Mouse (Mus musculus) spleen, adult 2 months (tissue): ENCODE measurements around the gene Slc44a3. TPM values are rescaled to one million over a fixed set of nuclear protein-coding genes. Genes with fewer than 3 reads are reported as not detected.

ENCODE experiments used
- DNase-seq, 2 experiments: peaks; one replicate each; pipeline versions ENCODE4 v3.0.0 to v3.0.0-alpha.2; 2012 to 2021; ENCODE audit warnings: low spot score in 2 of 2, low read depth in 1 of 2
- H3K27ac ChIP-seq: fragments of 200-500 bp; 2 replicates; pipeline ENCODE4 v1.5.1; 2012; ENCODE audit warnings: low read length, inconsistent platforms; ENCODE audit not compliant: insufficient read depth
- H3K27me3 ChIP-seq: fragments of 200-500 bp; 2 replicates; pipeline ENCODE4 v1.6.1; 2012; ENCODE audit warnings: mild to moderate bottlenecking, moderate library complexity, low read length, inconsistent platforms; ENCODE audit not compliant: control insufficient read depth, insufficient read depth
- H3K36me3 ChIP-seq: fragments of 200-500 bp; 2 replicates; pipeline ENCODE4 v1.6.1; 2012; ENCODE audit warnings: mild to moderate bottlenecking, low read length, inconsistent platforms; ENCODE audit not compliant: control insufficient read depth, insufficient read depth
- H3K4me1 ChIP-seq: fragments of 200-500 bp; 2 replicates; pipeline ENCODE4 v1.6.1; 2011; ENCODE audit warnings: inconsistent platforms; ENCODE audit not compliant: control insufficient read depth, insufficient read depth, insufficient read length
- H3K4me3 ChIP-seq: fragments of 200-500 bp; 2 replicates; pipeline ENCODE4 v1.5.1; 2011; ENCODE audit warnings: mild to moderate bottlenecking, inconsistent platforms; ENCODE audit not compliant: insufficient read depth, insufficient read length; ENCODE audit errors: extremely low read depth
- CTCF ChIP-seq: fragments of 200-500 bp; IDR thresholded peaks from 2 replicates; pipeline ENCODE4 v1.5.1; 2011; ENCODE audit warnings: mild to moderate bottlenecking, inconsistent platforms; ENCODE audit not compliant: insufficient read depth, insufficient read length, insufficient replicate concordance; ENCODE audit errors: extremely low read depth
- POLR2A ChIP-seq: fragments of 200-500 bp; IDR thresholded peaks from 2 replicates; pipeline ENCODE4 v1.6.1; 2011; ENCODE audit warnings: low read depth, low read length, inconsistent platforms
- WGBS: fragments of 180-500 bp; shearing (Covaris S2); methylation state at CpG from one replicate; pipeline ENCODE4 v1.1.7; 2018; 5-methylcytosine and 5-hydroxymethylcytosine counted together
- polyA plus RNA-seq: library from polyadenylated mRNA; depleted of rRNA; stranded (reverse); fragments of >200 nt; gene quantifications from 2 replicates; pipeline ENCODE4 v1.2.3, GENCODE M21; 2012

The Slc44a3 gene
- polyA plus RNA-seq, 1 experiment = 0.29 TPM

GRCm38 (mm10) chr3:121483266-121484161 is 48.7 kb downstream of the Slc44a3 start:
- H3K36me3 ChIP-seq = no peaks in the 10 kb centered on the region
- H3K27ac ChIP-seq = no peak overlapping the region
- DNase-seq = no peak
- H3K4me1 ChIP-seq = no peaks in the 10 kb centered on the region
- H3K4me3 ChIP-seq = no peak overlapping the region
- no peaks in the 10 kb centered on the region for H3K27me3 ChIP-seq
- WGBS = 78% methylated on average over 25 of the region's 25 CpGs
- TF ChIP-seq CTCF (no peak), POLR2A (no peak)

GRCm38 (mm10) chr3:121481564-121481963 is 50.6 kb downstream of the Slc44a3 start:
- Histone ChIP-seq H3K27me3 (no peaks in the 10 kb centered on the region), H3K4me1 (no peaks in the 10 kb centered on the region), H3K4me3 (no peak overlapping the region), H3K27ac (no peak overlapping the region), H3K36me3 (no peaks in the 10 kb centered on the region)
- WGBS = 56% methylated on average over 6 of the region's 6 CpGs
- no peak for DNase-seq
- TF ChIP-seq POLR2A (no peak), CTCF (no peak)

DNA sequence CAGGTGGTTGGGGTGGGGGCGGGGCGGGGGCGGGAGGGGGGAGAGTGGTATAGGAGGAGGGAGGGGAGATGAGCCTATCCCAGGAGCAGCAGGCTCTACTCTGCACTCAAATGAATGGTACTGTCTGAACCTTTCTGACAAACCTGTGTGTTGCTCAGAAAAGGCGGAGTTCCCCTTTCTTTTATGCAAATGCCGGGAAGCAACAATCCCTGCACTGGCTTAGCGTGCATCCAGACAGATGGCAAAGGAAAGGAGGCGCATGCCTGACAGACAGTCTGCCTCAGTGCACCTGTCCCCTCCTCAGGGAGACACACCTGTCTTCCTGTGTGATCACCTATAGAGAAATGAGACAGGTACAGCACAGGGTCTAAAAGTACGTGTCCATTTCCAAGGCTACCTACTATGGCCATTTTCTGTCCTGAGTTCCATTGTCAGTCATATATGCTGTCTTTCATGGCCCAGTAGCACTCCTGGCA is 51.2 kb downstream of the Slc44a3 start:
- TF ChIP-seq POLR2A (no peak), CTCF (no peak)

GRCm38 (mm10) chr3:121480030-121480960 is 51.9 kb downstream of the Slc44a3 start:
- TF ChIP-seq POLR2A (no peak), CTCF (no peak)
- no peaks in the 10 kb centered on the region for H3K27me3 ChIP-seq
- no peak overlapping the region for H3K27ac ChIP-seq
- no peaks in the 10 kb centered on the region for H3K36me3 ChIP-seq
- WGBS = 87% methylated on average over 26 of the region's 26 CpGs
- no peak for DNase-seq
- H3K4me1 ChIP-seq = peaks cover 2% of the 10 kb centered on the region; the same call in 1 of the 2 replicates
- no peak overlapping the region for H3K4me3 ChIP-seq

More for the DNA sequence above, 51.2 kb downstream of the Slc44a3 start:
- DNase-seq = no peak
- Histone ChIP-seq H3K27ac (no peak overlapping the region), H3K4me3 (no peak overlapping the region), H3K36me3 (no peaks in the 10 kb centered on the region), H3K4me1 (no peaks in the 10 kb centered on the region), H3K27me3 (no peaks in the 10 kb centered on the region)
- 67% methylated on average over 8 of the region's 8 CpGs for WGBS

- Histone ChIP-seq H3K4me1 (peaks cover 8% of the 10 kb centered on the region; the same call in 1 of the 2 replicates), H3K36me3 (no peaks in the 10 kb centered on the region), H3K27me3 (no peaks in the 10 kb centered on the region), H3K4me3 (no peak overlapping the region), H3K27ac (no peak overlapping the region)
- no peak for DNase-seq
- WGBS = 6% methylated on average over 3 of the region's 3 CpGs
- TF ChIP-seq POLR2A (no peak), CTCF (no peak)
Observed at GRCm38 (mm10) chr3:121474738-121475137, 57.5 kb downstream of the Slc44a3 start.

- TF ChIP-seq POLR2A = no peak
- no peak for TF ChIP-seq CTCF
- WGBS = 91% methylated on average over 11 of the region's 11 CpGs
- Histone ChIP-seq H3K4me3 (no peak overlapping the region), H3K27ac (no peak overlapping the region), H3K27me3 (no peaks in the 10 kb centered on the region), H3K36me3 (no peaks in the 10 kb centered on the region), H3K4me1 (peaks cover 14% of the 10 kb centered on the region; the same call in 1 of the 2 replicates)
- no peak for DNase-seq
Observed at GRCm38 (mm10) chr3:121471703-121472102, 60.5 kb downstream of the Slc44a3 start.
